Mouse (Mus musculus) neutrophil, adult 5-6 weeks (primary cell): ENCODE measurements around the gene BC017158. TPM values are rescaled to one million over a fixed set of nuclear protein-coding genes. Genes with fewer than 3 reads are reported as not detected.

Experiments used
- ATAC-seq: fragments of 151-379, 151-347 bp; 2 replicates; pipeline ENCODE4 v1.8.0; 2017; ENCODE audit warnings: mild to moderate bottlenecking, moderate TSS enrichment; ENCODE audit not compliant: insufficient number of reproducible peaks, poor library complexity, low FRiP score, severe bottlenecking; ENCODE audit errors: extremely low read depth
- total RNA-seq: library from RNA; stranded (forward); fragments of 200-1000 nt; gene quantifications from 2 replicates; pipeline ENCODE4 v1.2.3, GENCODE M21; 2017

The BC017158 gene
- total RNA-seq, 1 experiment from 2014 or later: 10.4 TPM

DNA sequence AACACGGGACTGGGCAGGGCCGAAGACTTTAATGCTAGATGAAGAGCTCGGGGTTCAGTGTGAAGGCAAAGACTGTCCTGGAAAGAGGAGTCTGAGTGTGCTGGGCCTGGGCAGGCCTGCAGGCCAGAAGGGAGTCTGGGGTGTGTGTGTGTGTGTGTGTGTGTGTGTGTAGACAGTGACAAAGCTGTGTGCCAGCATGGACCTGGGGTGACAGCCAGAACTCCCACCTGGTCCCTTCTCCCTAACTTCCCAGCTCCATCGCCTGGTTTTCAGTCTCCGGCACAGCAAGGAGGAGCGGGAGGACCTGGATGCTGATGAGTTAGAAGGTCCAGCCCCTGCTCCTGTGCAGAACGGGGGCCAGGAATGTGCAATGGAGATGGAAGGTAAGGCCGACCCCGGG is 26.5 kb downstream of the BC017158 start:
- ATAC-seq: no peak

DNA sequence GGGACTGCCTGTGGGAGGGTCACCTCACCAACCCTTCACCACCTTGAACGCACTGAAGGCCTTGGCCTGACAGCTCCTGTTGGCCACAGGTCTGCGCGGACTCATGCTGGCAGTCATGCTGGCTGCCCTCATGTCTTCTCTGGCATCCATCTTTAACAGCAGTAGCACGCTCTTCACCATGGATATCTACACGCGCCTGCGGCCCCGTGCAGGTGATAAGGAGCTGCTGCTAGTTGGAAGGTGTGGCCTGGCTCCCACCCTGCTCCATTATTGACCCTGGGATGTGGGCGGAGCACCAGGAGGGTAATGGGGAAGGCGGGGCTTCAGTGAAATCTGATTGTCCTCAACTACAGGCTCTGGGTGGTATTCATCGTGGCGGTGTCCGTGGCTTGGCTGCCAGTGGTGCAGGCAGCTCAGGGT is 27.5 kb downstream of the BC017158 start:
- ATAC-seq: no peak

DNA sequence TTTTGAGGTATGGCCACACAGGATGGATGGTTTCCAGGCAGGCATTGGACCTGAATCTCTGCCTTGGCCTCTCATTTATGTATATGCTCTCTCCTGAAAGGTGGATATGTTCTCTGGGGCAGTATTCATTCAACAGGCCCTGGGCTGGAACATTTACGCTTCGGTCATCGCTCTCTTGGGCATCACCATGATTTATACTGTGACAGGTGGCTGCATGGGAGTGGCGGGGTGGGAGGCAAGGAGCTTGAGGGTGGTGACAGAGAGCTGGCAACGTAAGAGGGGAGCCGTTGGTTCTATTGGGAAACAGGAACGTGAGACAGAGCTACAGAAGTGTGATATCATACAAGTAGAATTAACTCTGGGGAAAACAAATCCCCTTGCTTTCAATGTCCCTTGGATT is 30.2 kb downstream of the BC017158 start:
- no peak for ATAC-seq

DNA sequence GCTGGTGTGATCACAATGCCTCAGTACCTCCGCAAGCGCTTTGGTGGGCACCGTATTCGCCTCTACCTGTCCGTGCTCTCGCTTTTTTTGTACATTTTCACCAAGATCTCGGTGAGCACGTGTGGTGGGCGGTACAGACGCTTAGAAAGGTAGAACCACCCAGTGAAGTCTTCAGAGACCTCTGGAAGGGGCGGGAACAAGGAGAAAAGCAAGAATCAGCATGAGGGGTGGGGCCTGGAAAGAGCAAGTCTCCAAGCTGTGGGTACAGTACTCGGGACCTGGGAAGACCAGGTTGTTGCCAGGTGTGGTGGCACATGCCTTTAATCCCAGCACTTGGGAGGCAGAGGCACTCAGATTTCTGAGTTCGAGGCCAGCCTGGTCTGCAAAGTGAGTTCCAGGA is 30.6 kb downstream of the BC017158 start:
- ATAC-seq: no peak

DNA sequence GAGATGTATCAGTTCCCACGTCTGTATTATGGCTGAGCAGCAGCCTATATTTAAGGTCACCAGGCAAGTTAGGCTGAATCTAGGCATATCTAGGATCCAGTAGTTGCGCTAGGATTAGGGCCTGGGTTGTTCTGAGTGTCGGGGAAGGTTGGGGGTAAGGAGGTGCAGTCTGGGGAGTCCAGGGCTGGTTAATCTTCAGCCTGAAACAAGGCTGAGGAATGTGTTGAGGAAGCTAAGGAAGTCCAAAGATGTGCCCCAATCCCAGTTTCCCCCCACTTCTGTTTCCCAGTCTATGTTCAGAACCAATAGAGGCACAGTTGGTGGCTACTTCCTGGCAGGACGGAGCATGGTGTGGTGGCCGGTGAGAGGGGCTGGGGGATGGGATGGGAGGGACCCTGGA is 31.9 kb downstream of the BC017158 start:
- no peak for ATAC-seq

DNA sequence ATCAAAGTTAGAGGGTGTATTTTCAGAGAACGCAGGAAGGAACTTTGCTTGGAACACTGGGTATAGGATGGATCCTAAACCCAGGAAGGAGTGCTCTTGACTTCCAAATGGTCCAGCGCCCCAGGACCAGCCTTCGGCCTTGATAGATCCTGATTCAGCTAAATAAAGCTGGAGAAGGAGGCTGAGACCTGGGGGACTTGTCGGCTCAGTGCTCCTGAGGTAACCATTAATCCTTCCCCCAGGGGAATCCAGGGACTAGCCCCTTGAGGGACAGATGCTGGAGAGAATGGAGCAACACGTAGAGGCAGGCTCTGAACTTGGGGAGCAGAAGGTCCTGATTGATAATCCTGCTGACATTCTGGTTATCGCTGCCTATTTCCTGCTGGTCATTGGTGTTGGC is 32.6 kb downstream of the BC017158 start, which contains the start of gene Slc5a2:
Gene Slc5a2 (plus strand): TSS at position 247 of the 400 bp plus-strand sequence.
- ATAC-seq: no peak

DNA sequence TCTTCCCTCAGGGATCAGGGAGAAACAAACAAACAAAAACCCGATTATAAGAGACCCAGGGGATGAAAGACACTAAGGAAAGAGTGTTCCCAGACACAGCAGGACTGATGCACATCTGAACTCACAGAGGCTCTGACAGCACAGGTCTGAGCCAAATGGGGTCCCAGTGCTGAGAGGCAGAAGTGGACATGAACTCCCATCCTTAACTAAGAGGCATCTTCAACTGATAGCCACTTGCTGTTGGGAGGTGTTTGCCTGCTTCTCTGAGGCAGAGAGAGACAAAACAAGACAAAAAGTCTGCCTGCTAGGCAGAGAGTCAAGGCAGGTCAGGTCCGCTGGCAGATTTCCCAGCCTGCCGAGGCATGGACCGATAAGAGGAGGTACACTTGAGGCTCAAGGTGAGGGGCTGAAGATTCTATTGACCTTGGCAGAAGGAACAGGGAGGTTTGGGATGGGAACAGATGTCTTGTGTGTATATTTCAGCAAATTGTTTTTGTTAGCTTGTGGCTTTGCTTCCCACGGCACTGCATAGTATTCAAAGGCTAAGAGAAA is 41.1 kb downstream of the BC017158 start:
- no peak for ATAC-seq

DNA sequence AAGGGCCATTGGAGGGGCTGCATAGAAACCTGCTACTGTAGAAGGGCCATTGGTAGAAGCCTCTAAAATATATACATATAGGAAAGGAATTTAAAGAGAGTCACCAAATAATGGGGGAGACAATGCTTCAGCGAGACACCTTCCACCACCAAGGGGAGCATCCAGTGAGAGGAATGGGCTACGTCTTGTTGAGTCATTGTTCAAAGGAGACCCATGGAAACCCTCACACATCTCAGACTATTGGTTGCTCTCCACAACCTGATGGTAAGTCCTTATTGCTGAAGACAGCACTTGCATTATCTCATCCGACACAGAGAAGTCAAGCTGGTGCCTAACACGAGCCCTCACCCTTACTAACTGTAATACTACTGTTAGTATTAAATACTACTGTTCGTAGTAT is 42.2 kb downstream of the BC017158 start:
- ATAC-seq: no peak

DNA sequence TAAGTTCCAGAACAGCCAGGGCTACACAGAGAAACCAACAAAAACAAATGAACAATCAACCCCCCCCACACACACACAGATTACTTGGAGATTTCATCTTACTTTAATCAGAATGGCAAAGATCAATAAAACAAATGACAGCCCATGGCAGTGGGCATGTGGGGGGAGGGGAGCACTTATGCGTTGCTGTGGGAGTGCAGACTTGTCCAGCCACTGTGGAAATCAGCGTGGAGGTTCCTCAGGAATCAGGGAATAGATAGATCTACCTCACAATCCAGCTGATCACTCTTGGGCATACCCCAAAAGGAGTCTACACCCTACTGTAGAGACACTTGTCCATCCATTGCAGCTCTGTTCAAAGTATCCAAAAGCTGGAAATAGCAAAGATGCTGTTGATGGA is 43.0 kb downstream of the BC017158 start:
- no peak for ATAC-seq

DNA sequence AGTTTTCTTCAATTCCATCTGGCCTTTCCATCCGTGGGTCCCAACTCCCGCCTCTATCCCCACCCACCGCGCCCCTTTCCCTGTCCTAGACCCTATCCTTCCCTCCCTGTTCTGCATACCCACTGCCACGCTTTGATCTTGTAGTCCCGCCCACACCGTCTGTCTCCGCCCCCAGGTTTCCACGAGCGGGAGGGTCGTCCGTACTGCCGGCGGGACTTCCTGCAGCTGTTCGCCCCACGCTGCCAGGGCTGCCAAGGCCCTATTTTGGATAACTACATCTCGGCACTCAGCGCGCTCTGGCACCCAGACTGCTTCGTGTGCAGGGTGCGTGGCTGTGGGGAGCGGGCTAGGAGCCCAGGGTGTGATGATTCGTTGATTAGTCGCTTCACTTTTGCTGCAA is 45.4 kb downstream of the BC017158 start:
- ATAC-seq: no peak

DNA sequence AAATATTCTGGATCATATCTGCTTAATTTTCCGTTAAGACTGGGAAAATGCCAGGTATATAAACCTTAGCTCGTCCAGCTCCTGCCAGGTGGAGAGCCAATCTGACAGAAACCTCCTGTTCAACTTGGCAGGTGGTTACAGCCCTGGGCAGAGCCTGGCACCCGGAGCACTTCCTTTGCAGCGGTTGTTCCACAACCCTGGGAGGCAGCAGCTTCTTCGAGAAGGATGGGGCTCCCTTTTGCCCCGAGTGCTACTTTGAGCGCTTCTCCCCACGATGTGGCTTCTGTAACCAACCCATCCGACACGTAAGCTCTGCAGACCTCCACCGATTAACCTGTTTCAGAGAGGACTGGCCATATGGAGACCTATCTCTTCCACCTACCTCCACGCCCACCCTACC is 46.0 kb downstream of the BC017158 start:
- ATAC-seq: no peak

DNA sequence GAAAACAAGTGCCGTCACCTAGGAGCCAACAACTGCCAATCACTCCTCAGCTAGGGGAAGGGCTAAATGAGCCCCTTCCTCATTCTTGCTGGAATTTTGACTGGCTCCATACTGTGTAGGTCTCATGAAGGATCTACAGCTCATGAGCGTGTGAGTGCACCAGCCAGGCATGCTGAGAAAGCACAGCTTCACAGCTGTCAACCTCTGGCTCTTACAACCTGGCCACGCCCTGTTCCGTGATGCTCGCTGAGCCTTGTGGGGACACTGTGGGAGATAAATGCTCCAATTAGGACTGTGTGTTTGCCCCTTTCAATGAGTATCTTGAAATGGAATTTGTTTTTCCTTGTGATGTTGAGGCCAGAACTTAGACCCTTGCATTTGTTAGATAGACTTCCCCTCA is 48.0 kb downstream of the BC017158 start:
- ATAC-seq: no peak

DNA sequence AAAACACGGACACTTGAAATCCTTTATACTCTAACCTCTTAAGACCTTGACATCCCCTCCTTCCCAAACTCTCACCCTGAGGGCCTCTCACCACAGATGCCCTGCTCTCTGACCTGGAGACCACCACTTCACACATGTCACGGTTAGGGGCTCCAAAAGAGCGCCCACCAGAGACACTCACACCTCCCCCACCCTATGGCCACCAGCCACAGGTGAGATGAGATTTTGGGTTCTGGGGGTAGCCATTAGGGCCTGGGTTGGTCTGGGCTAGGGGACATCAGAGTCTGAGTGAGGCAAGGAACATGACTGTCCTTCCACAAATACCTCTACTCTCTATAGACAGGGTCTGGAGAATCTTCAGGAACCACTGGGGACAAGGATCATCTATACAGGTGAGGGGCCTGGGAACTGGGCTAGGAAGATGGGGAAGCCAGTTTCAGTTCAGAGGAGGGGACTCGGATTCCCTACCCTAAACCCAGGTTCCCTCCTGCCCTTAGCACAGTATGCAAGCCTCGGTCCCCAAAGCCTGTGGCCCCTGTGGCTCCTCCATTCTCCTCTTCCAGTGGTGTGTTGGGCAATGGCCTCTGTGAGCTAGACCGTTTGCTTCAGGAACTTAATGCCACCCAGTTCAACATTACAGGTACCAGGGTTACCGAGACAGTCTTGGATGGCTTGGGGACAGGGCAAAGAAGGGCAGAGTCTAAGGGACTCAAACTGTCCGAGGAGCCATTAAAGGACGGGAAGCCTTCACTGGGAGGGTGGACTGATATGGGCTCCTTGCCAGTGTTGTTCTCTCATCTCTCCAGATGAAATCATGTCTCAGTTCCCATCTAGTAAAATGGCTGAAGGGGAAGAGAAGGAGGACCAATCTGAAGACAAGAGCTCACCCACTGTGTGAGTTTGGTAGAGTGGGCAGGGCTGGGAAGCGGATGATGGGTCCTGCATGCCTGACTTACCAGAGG is 49.6 kb downstream of the BC017158 start:
- ATAC-seq: no peak

DNA sequence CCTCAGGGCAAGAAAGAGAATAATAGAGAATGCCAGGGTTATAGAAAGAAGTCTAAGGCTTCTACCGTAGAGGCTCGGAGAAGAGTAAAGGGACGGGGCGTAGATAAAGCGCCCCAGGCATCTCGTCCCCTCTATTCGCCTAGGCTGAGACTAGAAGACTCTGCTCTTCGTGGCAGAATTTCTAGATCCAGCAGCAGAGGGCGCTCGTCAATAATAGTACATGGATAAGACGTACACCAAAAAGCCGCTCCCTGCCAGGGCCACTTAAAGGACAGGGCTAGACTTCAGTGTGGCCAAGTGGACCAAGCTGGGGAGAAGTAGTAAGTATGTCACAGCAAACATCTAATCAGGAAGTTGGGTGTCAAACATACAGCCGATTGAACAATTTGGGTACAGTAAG is 50.5 kb downstream of the BC017158 start:
- ATAC-seq: peak; percentile 55

DNA sequence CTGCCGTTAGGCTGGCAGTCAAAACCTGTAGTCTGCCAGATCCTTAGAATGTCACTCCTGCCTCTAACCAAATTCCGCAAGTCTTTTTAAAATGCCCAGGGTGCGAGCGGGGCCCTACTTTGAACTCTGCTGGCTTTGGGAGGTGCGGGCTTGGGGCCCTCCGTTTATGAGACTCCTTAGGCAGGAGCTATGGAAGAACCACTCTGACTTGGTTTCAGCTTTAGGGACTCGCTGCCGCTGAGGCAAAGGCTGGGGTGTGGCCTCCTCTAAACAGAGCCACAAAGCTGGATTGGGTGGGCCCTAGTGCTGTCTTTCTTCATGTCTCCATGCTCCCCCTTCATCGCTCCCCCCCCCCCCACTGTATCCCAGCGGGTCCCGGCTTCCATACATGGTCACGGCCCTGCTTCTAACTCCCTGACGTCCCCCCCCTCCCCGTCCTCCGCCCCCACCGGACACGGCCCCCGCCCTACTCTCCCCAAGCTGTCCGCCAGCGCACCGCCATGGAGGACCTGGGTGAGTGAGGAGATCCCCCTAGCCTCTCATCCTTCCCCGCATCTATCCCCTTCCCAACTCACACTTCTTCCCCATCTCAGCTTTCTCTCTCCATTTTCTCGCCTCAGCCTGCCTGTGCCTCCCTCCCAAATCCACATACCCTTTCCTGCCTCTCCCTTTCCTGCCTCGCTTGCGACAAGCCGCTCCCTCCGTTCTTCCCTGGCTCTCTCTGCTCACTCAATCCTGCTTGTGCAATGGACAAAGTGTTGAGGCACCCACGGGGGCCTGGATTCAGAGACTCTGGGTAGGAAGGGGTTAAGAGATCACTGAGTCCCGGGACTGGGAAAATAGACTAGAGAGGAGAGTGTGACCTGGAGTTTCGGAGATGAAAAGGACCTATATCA is 51.2 kb downstream of the BC017158 start, which contains the start of gene Tgfb1i1:
Gene Tgfb1i1 (plus strand): TSS at position 317 of the 896 bp plus-strand sequence.
- ATAC-seq: no peak

DNA sequence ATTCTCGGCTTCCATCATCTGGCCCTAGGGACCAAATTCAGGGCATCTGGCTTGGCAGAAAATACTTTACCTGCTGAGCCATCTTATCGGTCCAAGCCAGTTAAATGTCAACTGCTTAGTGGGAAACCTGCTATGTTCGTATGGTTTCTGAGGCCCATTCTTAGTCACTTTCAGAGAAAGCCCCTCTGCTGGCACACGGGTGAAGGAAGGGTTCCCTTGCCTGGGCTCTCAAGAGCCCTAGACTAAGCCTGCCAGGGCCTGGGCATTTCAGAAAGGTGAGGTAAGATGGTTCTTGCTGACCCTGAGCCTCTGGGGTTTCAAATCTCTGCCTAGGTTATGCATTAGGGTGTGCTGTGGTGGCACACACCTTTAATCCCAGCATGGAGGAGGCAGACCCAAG is 52.4 kb downstream of the BC017158 start:
- ATAC-seq: no peak

DNA sequence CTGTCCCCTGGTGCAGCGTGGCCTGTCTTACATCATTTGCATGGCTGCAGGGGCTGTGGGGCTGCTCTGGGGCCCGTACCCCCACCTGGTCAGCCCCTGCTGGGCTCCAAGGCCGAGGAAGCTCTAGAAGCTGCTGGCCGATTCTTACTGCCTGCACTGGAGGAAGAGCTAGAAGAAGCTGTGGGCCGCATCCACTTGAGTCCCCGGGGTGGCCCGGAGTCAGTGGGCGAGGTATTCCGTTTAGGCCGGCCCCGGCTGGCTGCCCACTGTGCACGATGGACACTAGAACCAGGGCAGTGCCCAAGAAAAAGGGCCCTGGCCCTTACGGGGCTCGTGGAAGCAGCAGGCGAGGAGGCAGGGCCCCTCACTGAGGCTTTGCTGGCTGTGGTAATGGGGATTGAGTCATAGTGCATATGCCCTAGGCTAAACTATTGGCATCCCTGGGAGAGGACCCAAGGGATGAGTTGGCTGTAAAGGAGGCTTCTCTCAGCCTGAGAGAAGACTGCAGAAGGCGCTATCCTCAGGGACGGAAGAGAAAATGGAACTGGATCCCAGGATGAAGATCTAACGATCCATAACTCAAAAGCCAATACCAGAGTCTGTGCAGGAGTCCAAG is 53.5 kb downstream of the BC017158 start:
- ATAC-seq: no peak

DNA sequence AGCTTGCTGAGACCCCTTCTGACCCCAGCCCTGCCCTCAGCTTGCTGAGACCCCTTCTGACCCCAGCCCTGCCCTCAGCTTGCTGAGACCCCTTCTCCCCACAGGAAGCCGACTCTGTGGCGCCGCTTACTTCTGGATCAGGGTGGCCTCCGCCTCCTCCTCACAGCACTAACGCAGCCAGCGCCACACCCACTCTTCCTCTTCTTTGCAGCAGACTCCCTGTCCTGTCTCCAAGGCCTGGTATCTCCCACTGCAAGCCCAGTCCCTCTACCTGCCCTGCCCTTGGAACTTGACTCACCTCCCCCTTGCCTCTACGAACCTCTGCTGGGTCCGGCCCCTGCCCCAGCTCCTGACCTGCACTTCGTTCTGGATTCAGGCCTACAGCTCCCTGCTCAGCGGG is 54.0 kb downstream of the BC017158 start:
- ATAC-seq: no peak

DNA sequence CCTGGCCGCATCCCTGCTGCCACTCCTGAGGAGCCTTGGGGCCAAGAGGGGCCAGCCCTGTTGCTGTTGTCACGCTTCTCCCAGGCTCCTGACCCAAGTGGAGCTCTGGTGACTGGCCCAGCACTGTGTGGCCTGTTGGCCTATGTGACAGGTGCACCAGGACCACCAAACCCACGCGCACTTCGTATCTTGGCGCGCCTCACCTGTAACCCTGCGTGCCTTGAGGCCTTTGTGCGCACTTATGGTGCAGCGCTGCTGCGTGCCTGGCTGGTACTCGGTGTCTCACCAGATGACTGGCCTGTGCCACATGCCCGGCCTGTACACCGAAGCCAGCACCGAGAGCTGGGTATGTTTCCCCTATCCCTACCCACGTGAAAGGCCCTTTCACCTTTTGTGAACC is 55.6 kb downstream of the BC017158 start:
- no peak for ATAC-seq
